Mouse (Mus musculus) embryonic facial prominence, embryonic 14.5 days (tissue): ENCODE data around the gene Mtor. TPM values are rescaled to one million over a fixed set of nuclear protein-coding genes. Genes with fewer than 3 reads are reported as not detected.
A peak's percentile ranks its signal among the peaks of the same experiment; 100 is the strongest.

ENCODE experiments used
- ATAC-seq: fragments of 200-750 bp; cut with Nextera tagmentation; 2 replicates; pipeline ENCODE4 v1.8.0; 2017; ENCODE audit warnings: low read depth, moderate number of reproducible peaks, moderate TSS enrichment
- DNase-seq: peaks from one replicate; pipeline ENCODE4 v3.0.0-alpha.2; 2015; ENCODE audit warnings: low spot score
- H3K27ac ChIP-seq: fragments of 300-500 bp; sonication (generic); replicated peaks from 2 replicates; pipeline ENCODE4 v1.5.1; 2014; ENCODE audit warnings: low read depth, mild to moderate bottlenecking, low read length, moderate library complexity
- H3K27me3 ChIP-seq: fragments of 300-500 bp; sonication (generic); replicated peaks from 2 replicates; pipeline ENCODE4 v1.6.1; 2014; ENCODE audit warnings: low read length; ENCODE audit not compliant: control insufficient read depth, insufficient read depth
- H3K36me3 ChIP-seq: fragments of 300-500 bp; sonication (generic); 2 replicates; pipeline ENCODE4 v1.6.1; 2014; ENCODE audit warnings: low read length, mixed read lengths; ENCODE audit not compliant: control insufficient read depth, insufficient read depth
- H3K4me1 ChIP-seq: fragments of 300-500 bp; sonication (generic); 2 replicates; pipeline ENCODE4 v1.6.1; 2014; ENCODE audit warnings: antibody characterized with exemption, low read length; ENCODE audit not compliant: control insufficient read depth, insufficient read depth
- H3K4me2 ChIP-seq: fragments of 300-500 bp; sonication (generic); 2 replicates; pipeline ENCODE4 v1.6.1; 2014; ENCODE audit warnings: low read depth, mild to moderate bottlenecking, low read length, moderate library complexity, mixed read lengths
- H3K4me3 ChIP-seq: fragments of 300-500 bp; sonication (generic); 2 replicates; pipeline ENCODE4 v1.5.1; 2014; ENCODE audit warnings: low read depth, mild to moderate bottlenecking, low read length
- H3K9ac ChIP-seq: fragments of 300-500 bp; sonication (generic); 2 replicates; pipeline ENCODE4 v1.6.1; 2014; ENCODE audit warnings: low read depth, mild to moderate bottlenecking, low read length, moderate library complexity, mixed read lengths
- H3K9me3 ChIP-seq: fragments of 300-500 bp; sonication (generic); 2 replicates; pipeline ENCODE4 v1.6.1; 2016; ENCODE audit warnings: low read length; ENCODE audit not compliant: control insufficient read depth
- WGBS: fragments of 180-500 bp; shearing (Covaris S2); extraction: QIAGEN DNeasy Blood & Tissue Kit; methylation state at CpG from one replicate; pipeline ENCODE4 v1.1.7; 2014; 5-methylcytosine and 5-hydroxymethylcytosine counted together
- polyA plus RNA-seq: library from polyadenylated mRNA; unstranded; fragments of >200 nt; fragmentation: Nextera tagmentation; extraction: Ambion mirVana; gene quantifications from 2 replicates; pipeline ENCODE4 v1.2.1, GENCODE M21; 2014

The Mtor gene
- polyA plus RNA-seq, 1 experiment from 2014 or later, result 16.3 TPM

- Histone ChIP-seq H3K9ac (no peak overlapping the region), H3K36me3 (peaks cover 93% of the 10 kb centered on the region), H3K4me2 (no peak overlapping the region), H3K4me1 (no peaks in the 10 kb centered on the region), H3K27me3 (no peaks in the 10 kb centered on the region), H3K4me3 (no peak overlapping the region), H3K27ac (no peak overlapping the region), H3K9me3 (no peaks in the 10 kb centered on the region)
- DNase-seq, result no peak
- ATAC-seq, result no peak
- WGBS, result 96% methylated on average over 5 of the region's 5 CpGs
These were observed 18.2 kb downstream of the Mtor start for GRCm38 (mm10) chr4:148466511-148467079.

GRCm38 (mm10) chr4:148468396-148468795 is 20.0 kb downstream of the Mtor start:
- WGBS, result 82% methylated on average over 10 of the region's 10 CpGs
- H3K9ac ChIP-seq, result no peak overlapping the region
- H3K27ac ChIP-seq, result no peak overlapping the region
- no peaks in the 10 kb centered on the region for H3K9me3 ChIP-seq
- H3K27me3 ChIP-seq, result no peaks in the 10 kb centered on the region
- ATAC-seq, result no peak
- H3K36me3 ChIP-seq, result peaks cover 95% of the 10 kb centered on the region
- no peak overlapping the region for H3K4me3 ChIP-seq
- H3K4me2 ChIP-seq, result no peak overlapping the region
- no peaks in the 10 kb centered on the region for H3K4me1 ChIP-seq
- DNase-seq, result no peak

- ATAC-seq (no peak), DNase-seq (no peak)
- 85% methylated on average over 11 of the region's 11 CpGs for WGBS
- H3K27me3 ChIP-seq, result no peaks in the 10 kb centered on the region
- no peak overlapping the region for H3K4me2 ChIP-seq
- H3K36me3 ChIP-seq, result peaks cover 88% of the 10 kb centered on the region
- no peaks in the 10 kb centered on the region for H3K4me1 ChIP-seq
- H3K9ac ChIP-seq, result no peak overlapping the region
- H3K4me3 ChIP-seq, result no peak overlapping the region
- H3K9me3 ChIP-seq, result no peaks in the 10 kb centered on the region
- no peak overlapping the region for H3K27ac ChIP-seq
These were observed 21.3 kb downstream of the Mtor start for GRCm38 (mm10) chr4:148469487-148470252.

GRCm38 (mm10) chr4:148471363-148471806 is 23.0 kb downstream of the Mtor start:
- Histone ChIP-seq H3K4me1 (no peaks in the 10 kb centered on the region), H3K36me3 (peaks cover 88% of the 10 kb centered on the region), H3K4me2 (no peak overlapping the region), H3K27me3 (no peaks in the 10 kb centered on the region), H3K9me3 (no peaks in the 10 kb centered on the region), H3K9ac (no peak overlapping the region), H3K4me3 (no peak overlapping the region), H3K27ac (peak overlapping the region; percentile 25)
- DNase-seq, result peak; percentile 36
- peak; percentile 62 for ATAC-seq
- WGBS, result 56% methylated on average over 10 of the region's 10 CpGs

GRCm38 (mm10) chr4:148472436-148473174 is 24.2 kb downstream of the Mtor start:
- Histone ChIP-seq H3K4me1 (no peaks in the 10 kb centered on the region), H3K36me3 (peaks cover 90% of the 10 kb centered on the region), H3K27ac (no peak overlapping the region), H3K9ac (no peak overlapping the region), H3K4me3 (no peak overlapping the region), H3K27me3 (no peaks in the 10 kb centered on the region), H3K9me3 (no peaks in the 10 kb centered on the region), H3K4me2 (no peak overlapping the region)
- DNase-seq (no peak), ATAC-seq (no peak)
- WGBS, result 83% methylated on average over 8 of the region's 8 CpGs

- 88% methylated on average over 5 of the region's 5 CpGs for WGBS
- ATAC-seq (no peak), DNase-seq (no peak)
- Histone ChIP-seq H3K27ac (no peak overlapping the region), H3K9me3 (no peaks in the 10 kb centered on the region), H3K4me1 (no peaks in the 10 kb centered on the region), H3K36me3 (peaks cover 89% of the 10 kb centered on the region), H3K27me3 (no peaks in the 10 kb centered on the region), H3K9ac (no peak overlapping the region), H3K4me2 (no peak overlapping the region), H3K4me3 (no peak overlapping the region)
These were observed 25.1 kb downstream of the Mtor start for GRCm38 (mm10) chr4:148473496-148473895.

GRCm38 (mm10) chr4:148480245-148480644 is 31.8 kb downstream of the Mtor start:
- Histone ChIP-seq H3K27ac (no peak overlapping the region), H3K9ac (no peak overlapping the region), H3K4me3 (no peak overlapping the region), H3K4me2 (no peak overlapping the region), H3K36me3 (peaks cover 96% of the 10 kb centered on the region), H3K27me3 (no peaks in the 10 kb centered on the region), H3K9me3 (no peaks in the 10 kb centered on the region), H3K4me1 (no peaks in the 10 kb centered on the region)
- DNase-seq, result no peak
- no peak for ATAC-seq
- WGBS, result 95% methylated on average over 2 of the region's 2 CpGs

- no peaks in the 10 kb centered on the region for H3K27me3 ChIP-seq
- 74% methylated on average over 2 of the region's 2 CpGs for WGBS
- H3K36me3 ChIP-seq, result peaks cover 96% of the 10 kb centered on the region
- H3K9me3 ChIP-seq, result no peaks in the 10 kb centered on the region
- ATAC-seq (peak; percentile 77; the same call in 1 of the 2 replicates), DNase-seq (peak; percentile 42)
- no peak overlapping the region for H3K9ac ChIP-seq
- H3K4me1 ChIP-seq, result no peaks in the 10 kb centered on the region
- no peak overlapping the region for H3K4me3 ChIP-seq
- H3K4me2 ChIP-seq, result no peak overlapping the region
- H3K27ac ChIP-seq, result no peak overlapping the region
These were observed 33.3 kb downstream of the Mtor start for GRCm38 (mm10) chr4:148481557-148482168.
